Mouse (Mus musculus): ENCODE data around the gene Macrod1.

- TF ChIP-seq CTCF (IDR thresholded peaks at IDR 0.05; ENCODE audit: borderline replicate concordance, insufficient read depth, low read depth, low read length) (no peak), POLR2A (IDR thresholded peaks at IDR 0.05; ENCODE audit: borderline replicate concordance, insufficient read depth, low read length) (no peak)
Observed at GRCm38 (mm10) chr19:7178841-7179452, 122.3 kb downstream of the Macrod1 start.
